Mouse (Mus musculus): ENCODE measurements around the gene Procr.
A peak's percentile ranks its signal among the peaks of the same experiment; 100 is the strongest.
"Not testable (repeated sequence)": the region's sequence is repeated elsewhere in the genome, so short reads cannot be mapped to it uniquely, and the experiment has no call there.

Gene Procr

GRCm38 (mm10) chr2:155751014-155751786 is at the start of gene Procr:
Gene Procr, plus strand, starts transcription at chr2:155751117.
- DNase-seq: no peak

- no peak for DNase-seq
Measured at GRCm38 (mm10) chr2:155701399-155701919, 49.5 kb upstream of the Procr start.

GRCm38 (mm10) chr2:155703630-155704029 is 47.3 kb upstream of the Procr start:
- DNase-seq: peak; percentile 23

- no peak for DNase-seq
Measured at GRCm38 (mm10) chr2:155707251-155707650, 43.7 kb upstream of the Procr start.

GRCm38 (mm10) chr2:155710557-155710956 is 40.4 kb upstream of the Procr start:
- no peak for DNase-seq

GRCm38 (mm10) chr2:155717082-155717990 is 33.6 kb upstream of the Procr start:
- DNase-seq: no peak

GRCm38 (mm10) chr2:155720585-155720984 is 30.3 kb upstream of the Procr start:
- no peak for DNase-seq

- no peak for DNase-seq
Measured at GRCm38 (mm10) chr2:155724036-155724435, 26.9 kb upstream of the Procr start.

- no peak for DNase-seq
Measured at GRCm38 (mm10) chr2:155724526-155724925, 26.4 kb upstream of the Procr start.

GRCm38 (mm10) chr2:155726302-155726701 is 24.6 kb upstream of the Procr start:
- no peak for DNase-seq

- DNase-seq: no peak
Measured at GRCm38 (mm10) chr2:155727764-155728395, 23.0 kb upstream of the Procr start.

GRCm38 (mm10) chr2:155728742-155729141 is 22.2 kb upstream of the Procr start:
- no peak for DNase-seq

GRCm38 (mm10) chr2:155729158-155729645 is 21.7 kb upstream of the Procr start, which contains the start of gene Edem2:
Gene Edem2, minus strand, starts transcription at chr2:155729475.
- peak; percentile 96 for DNase-seq

- no peak for DNase-seq
Measured at GRCm38 (mm10) chr2:155735080-155735479, 15.8 kb upstream of the Procr start.

- not testable (repeated sequence) for DNase-seq
Measured at GRCm38 (mm10) chr2:155735766-155736165, 15.2 kb upstream of the Procr start, which contains the start of gene Gm17581. Gene Gm17581, minus strand, starts transcription at chr2:155735866.

GRCm38 (mm10) chr2:155736936-155737335 is 14.0 kb upstream of the Procr start:
- DNase-seq: no peak

GRCm38 (mm10) chr2:155737803-155738202 is 13.1 kb upstream of the Procr start:
- no peak for DNase-seq

GRCm38 (mm10) chr2:155742211-155742610 is 8.7 kb upstream of the Procr start:
- no peak for DNase-seq

- DNase-seq: no peak
Measured at GRCm38 (mm10) chr2:155742931-155743337, 8.0 kb upstream of the Procr start.

GRCm38 (mm10) chr2:155743351-155743750 is 7.6 kb upstream of the Procr start:
- no peak for DNase-seq

- no peak for DNase-seq
Measured at GRCm38 (mm10) chr2:155745487-155745886, 5.4 kb upstream of the Procr start.

GRCm38 (mm10) chr2:155749394-155749793 is 1.5 kb upstream of the Procr start:
- no peak for DNase-seq

- DNase-seq: peak; percentile 61
Measured at GRCm38 (mm10) chr2:155755746-155756145, 4.8 kb downstream of the Procr start.

All from retina, postnatal 1 day (tissue).